Mouse (Mus musculus): ENCODE measurements at regions not wholly inside any gene's neighbourhood (a gene's known extent, or its start where the extent isn't known, plus 50 kb on each side); places are given as distances from the start of the nearest gene placed in this dataset.

DNA sequence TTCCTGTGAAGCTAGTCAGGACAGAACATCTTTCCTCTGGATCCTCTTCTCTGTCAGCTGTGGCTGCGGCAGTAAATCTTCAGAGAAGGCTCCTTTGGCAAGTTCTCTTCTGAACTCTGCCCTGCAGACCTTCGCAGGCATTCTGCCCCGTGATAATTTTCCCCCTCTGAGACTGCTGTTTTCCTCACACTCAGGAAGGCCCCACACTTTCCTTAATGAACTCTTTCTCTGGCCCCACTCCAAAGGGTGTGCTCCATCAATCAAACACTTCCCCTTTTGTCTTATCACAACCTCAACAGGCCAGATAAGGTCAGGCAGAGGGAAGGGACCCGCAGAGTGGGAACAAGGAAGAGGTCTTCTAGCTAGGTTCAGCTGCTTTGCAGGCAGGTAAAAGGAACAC, 210.2 kb downstream of the Gm21738 start:
- no peak for TF ChIP-seq USF2 (IDR thresholded peaks at IDR 0.05; ENCODE audit: borderline replicate concordance in 1 of 2, insufficient read depth in 1 of 2, low read depth in 1 of 2, low read length in 2 of 2)
- no peak for TF ChIP-seq CHD2 (IDR thresholded peaks at IDR 0.05; ENCODE audit: low read length)
- no peak for TF ChIP-seq CTCF (IDR thresholded peaks at IDR 0.05 in 2 of 3, conservative IDR thresholded peaks at IDR 0.05 in 1 of 3; ENCODE audit: control insufficient read depth in 1 of 3, insufficient read depth in 1 of 3, low read depth in 2 of 3, low read length in 3 of 3, poor library complexity in 1 of 3, severe bottlenecking in 1 of 3)
- TF ChIP-seq RCOR1 (IDR thresholded peaks at IDR 0.05; ENCODE audit: low read depth, low read length) = peak; percentile 48; the same call in 1 of the 2 replicates
- no peak for TF ChIP-seq ZNF384 (IDR thresholded peaks at IDR 0.05; ENCODE audit: low read depth, low read length)
- no peak for TF ChIP-seq CHD1 (IDR thresholded peaks at IDR 0.05; ENCODE audit: low read depth, low read length)
- TF ChIP-seq ETS1 (IDR thresholded peaks at IDR 0.05; ENCODE audit: low read depth, low read length) = no peak
- TF ChIP-seq USF1 (IDR thresholded peaks at IDR 0.05; ENCODE audit: low read depth, low read length) = no peak
- peak; percentile 64 to 78 for TF ChIP-seq EP300 (IDR thresholded peaks at IDR 0.05; ENCODE audit: low read depth in 1 of 2, low read length in 2 of 2)
- no peak for TF ChIP-seq NELFE (IDR thresholded peaks at IDR 0.05; ENCODE audit: low read depth, low read length)
- no peak for TF ChIP-seq ZKSCAN1 (IDR thresholded peaks at IDR 0.05; ENCODE audit: low read depth, low read length)
- TF ChIP-seq POLR2A (IDR thresholded peaks at IDR 0.05; ENCODE audit: control insufficient read depth in 1 of 2, insufficient read depth in 1 of 2, low read depth in 1 of 2, low read length in 2 of 2, poor library complexity in 1 of 2) = no peak
- no peak for TF ChIP-seq RAD21 (IDR thresholded peaks at IDR 0.05; ENCODE audit: low read depth, low read length)
